Comparison of ENCODE assay signal across 8 mouse cellular contexts in the genomic region with DNA sequence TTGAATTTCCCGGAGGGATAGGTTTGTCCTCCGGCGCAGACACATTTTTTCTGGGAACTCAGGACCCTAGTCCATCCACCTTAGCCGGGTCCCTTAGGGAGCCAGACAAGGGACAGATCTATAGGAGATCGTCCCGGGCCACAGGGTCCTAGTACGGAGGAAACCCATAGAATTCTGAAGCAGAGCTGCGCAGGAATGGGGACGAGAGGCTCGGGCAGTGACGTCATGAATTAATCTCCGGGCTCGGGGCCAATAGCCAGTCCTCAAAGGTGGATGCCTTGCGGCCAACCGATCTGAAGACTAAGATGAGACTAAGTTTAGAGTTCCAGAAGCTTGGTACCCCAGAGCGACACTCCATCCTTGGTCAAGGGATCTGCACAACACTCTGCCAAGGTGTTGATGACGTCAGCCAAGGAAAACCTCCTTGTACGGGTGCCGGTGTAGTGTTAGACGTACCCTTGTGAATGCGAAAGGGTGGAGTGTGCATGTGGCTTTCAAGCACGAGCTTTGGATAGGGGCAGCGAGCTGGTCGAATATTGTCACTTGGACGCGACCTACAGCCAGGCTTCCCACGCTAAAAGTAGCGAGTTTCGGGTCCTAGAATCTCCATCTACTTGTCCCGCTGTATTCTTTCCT. TPM values are rescaled to one million over a fixed set of nuclear protein-coding genes. Genes with fewer than 3 reads are reported as not detected.
DNase-seq lines count a peak whose midpoint lies in the region; ATAC-seq and TF ChIP-seq lines count a peak whose summit lies in the region.

No protein-coding gene starts in this region.

- peak overlapping the region; percentile 73 for H3K4me2 ChIP-seq in embryonic facial prominence, embryonic 13.5 days

- peaks cover 19% of the 10 kb centered on the region; the same call in 1 of the 2 replicates for H3K36me3 ChIP-seq in E14TG2a.4 (ENCODE audit: insufficient read depth, low read length)
- H3K36me3 ChIP-seq in embryonic facial prominence, embryonic 13.5 days, result no peaks in the 10 kb centered on the region
- no peaks in the 10 kb centered on the region for H3K36me3 ChIP-seq in liver, adult 2 months (ENCODE audit: control insufficient read depth, insufficient read depth, low read length)

- WGBS in embryonic facial prominence, embryonic 13.5 days, result 3% methylated on average over 30 of the region's 30 CpGs
- 1% methylated on average over 30 of the region's 30 CpGs for WGBS in liver, adult 2 months

- peak; percentile 76 for DNase-seq in adrenal gland, postnatal 14 days
- DNase-seq in heart, adult 8-10 months (ENCODE audit: low spot score), result peak; percentile 83
- DNase-seq in kidney, adult 9 months, result peak; percentile 87
- DNase-seq in liver, adult 2 months (ENCODE audit: extremely low read depth, low read depth, low spot score), result no peak
- DNase-seq in testis, postnatal 14 days (ENCODE audit: low spot score), result peak; percentile 61

- peak overlapping the region; percentile 82 for H3K4me3 ChIP-seq in E14TG2a.4 (replicated peaks; ENCODE audit: low read length)
- peak overlapping the region; percentile 55 for H3K4me3 ChIP-seq in embryonic facial prominence, embryonic 13.5 days
- peak overlapping the region; percentile 69 for H3K4me3 ChIP-seq in liver, adult 2 months (ENCODE audit: insufficient read depth, low read depth, low read length)

- H3K27ac ChIP-seq in embryonic facial prominence, embryonic 13.5 days, result no peak overlapping the region
- peak overlapping the region; percentile 42 for H3K27ac ChIP-seq in liver, adult 2 months (replicated peaks; ENCODE audit: insufficient read depth, low read depth, low read length)

- peaks cover 7% of the 10 kb centered on the region; the same call in 1 of the 2 replicates for H3K79me2 ChIP-seq in liver, adult 2 months (ENCODE audit: control insufficient read depth, insufficient read depth, low read length)

- peaks cover 91% of the 10 kb centered on the region for H3K4me1 ChIP-seq in E14TG2a.4 (replicated peaks; ENCODE audit: low read depth, low read length)
- peaks cover 41% of the 10 kb centered on the region for H3K4me1 ChIP-seq in embryonic facial prominence, embryonic 13.5 days
- peaks cover 28% of the 10 kb centered on the region for H3K4me1 ChIP-seq in liver, adult 2 months (ENCODE audit: control insufficient read depth, insufficient read depth, low read length)

- no peak for TF ChIP-seq CTCF in E14TG2a.4 (conservative IDR thresholded peaks at IDR 0.05; ENCODE audit: low read length)
- no peak for TF ChIP-seq CTCF in liver, adult 2 months (IDR thresholded peaks at IDR 0.05; ENCODE audit: low read depth, low read length)

- H3K27me3 ChIP-seq in E14TG2a.4 (ENCODE audit: insufficient read depth, low read length), result peaks cover 48% of the 10 kb centered on the region
- H3K27me3 ChIP-seq in embryonic facial prominence, embryonic 13.5 days, result peaks cover 64% of the 10 kb centered on the region
- H3K27me3 ChIP-seq in liver, adult 2 months (ENCODE audit: control insufficient read depth, insufficient read depth, low read length), result 0 out of 2 replicates have a peak, but pooled peaks cover 3% of the 10 kb centered on the region

- TF ChIP-seq POLR2A in liver, adult 2 months (IDR thresholded peaks at IDR 0.05; ENCODE audit: extremely low read depth, insufficient read depth, low read length), result no peak

- H3K9ac ChIP-seq in embryonic facial prominence, embryonic 13.5 days, result peak overlapping the region; percentile 71
- H3K9ac ChIP-seq in liver, adult 2 months (ENCODE audit: low read depth, low read length), result peak overlapping the region; percentile 77

- no peaks in the 10 kb centered on the region for H3K9me3 ChIP-seq in E14TG2a.4 (ENCODE audit: low read length)
- H3K9me3 ChIP-seq in embryonic facial prominence, embryonic 13.5 days, result no peaks in the 10 kb centered on the region

- no peak for ATAC-seq in embryonic facial prominence, embryonic 13.5 days (ENCODE audit: insufficient number of reproducible peaks, insufficient read depth, low FRiP score, low TSS enrichment, low read depth)
- ATAC-seq in monocyte, adult 5-6 weeks (replicated peaks; ENCODE audit: insufficient number of reproducible peaks, low FRiP score, low TSS enrichment, poor library complexity, severe bottlenecking), result 0 out of 2 replicates have a peak, but pooled peaks have one; percentile 10

RNA-seq across cellular contexts. Expression of gene Acbd4, which starts 0.5 kb away (rescaled TPM):
- total RNA-seq in adrenal gland, postnatal 14 days (2021), result 77.8 and 84.9 TPM in 2 replicates
- polyA plus RNA-seq in embryonic facial prominence, embryonic 13.5 days (2015; fragmentation: Nextera tagmentation; extraction: Ambion mirVana), result 16.6 and 17.4 TPM in 2 replicates
- 10 to 100 TPM; 24.1 to 39.8 (median 32.0) TPM for total RNA-seq in heart, adult 8-10 months (2022)
- total RNA-seq in liver, adult 2 months (2014; rRNA removed), result 56.3 and 64.4 TPM in 2 replicates
- 66.6 and 83.9 TPM in 2 replicates for polyA plus RNA-seq in liver, adult 2 months (2012; rRNA removed)
- total RNA-seq in monocyte, adult 5-6 weeks (2017), result 21.8 to 32.6 TPM (median 28.3 TPM) in 3 replicates

RNA-seq across cellular contexts. Expression of gene Plcd3, which starts 0.5 kb away (rescaled TPM):
- total RNA-seq in adrenal gland, postnatal 14 days (2021), result 9.3 and 11.2 TPM in 2 replicates
- polyA plus RNA-seq in embryonic facial prominence, embryonic 13.5 days (2015; fragmentation: Nextera tagmentation; extraction: Ambion mirVana), result 5.3 and 7.2 TPM in 2 replicates
- total RNA-seq in heart, adult 8-10 months (2022), result 10 to 100 TPM; 10.7 to 19.1 (median 12.1) TPM
- total RNA-seq in liver, adult 2 months (2014; rRNA removed), result 0.54 and 1.0 TPM in 2 replicates
- 0.31 and 2.0 TPM in 2 replicates for polyA plus RNA-seq in liver, adult 2 months (2012; rRNA removed)
- 0.97 TPM in 1 of 3 replicates, not detected in the others for total RNA-seq in monocyte, adult 5-6 weeks (2017)

RNA-seq across cellular contexts. Expression of gene Hexim1, which starts 14.0 kb away (rescaled TPM):
- 57.8 and 62.1 TPM in 2 replicates for total RNA-seq in adrenal gland, postnatal 14 days (2021)
- 5.2 and 6.9 TPM in 2 replicates for polyA plus RNA-seq in embryonic facial prominence, embryonic 13.5 days (2015; fragmentation: Nextera tagmentation; extraction: Ambion mirVana)
- 10 to 100 TPM; 15.9 to 18.6 (median 17.0) TPM for total RNA-seq in heart, adult 8-10 months (2022)
- total RNA-seq in liver, adult 2 months (2014; rRNA removed), result 10.2 and 10.5 TPM in 2 replicates
- polyA plus RNA-seq in liver, adult 2 months (2012; rRNA removed), result 12.1 and 13.5 TPM in 2 replicates
- 90.9 to 99.4 TPM (median 96.2 TPM) in 3 replicates for total RNA-seq in monocyte, adult 5-6 weeks (2017)

RNA-seq across cellular contexts. Expression of gene Hexim2, which starts 30.2 kb away (rescaled TPM):
- 3.9 and 5.6 TPM in 2 replicates for total RNA-seq in adrenal gland, postnatal 14 days (2021)
- 15.0 and 16.2 TPM in 2 replicates for polyA plus RNA-seq in embryonic facial prominence, embryonic 13.5 days (2015; fragmentation: Nextera tagmentation; extraction: Ambion mirVana)
- 1 to 10 TPM; 1.2 to 2.0 (median 1.9) TPM for total RNA-seq in heart, adult 8-10 months (2022)
- 1.3 and 1.8 TPM in 2 replicates for total RNA-seq in liver, adult 2 months (2014; rRNA removed)
- 1.6 and 1.9 TPM in 2 replicates for polyA plus RNA-seq in liver, adult 2 months (2012; rRNA removed)
- total RNA-seq in monocyte, adult 5-6 weeks (2017), result 0.87 to 2.5 TPM in 2 of 3 replicates, not detected in the other
